Mouse (Mus musculus): ENCODE data around the gene Lrrc73.

GRCm38 (mm10) chr17:46267511-46267910 lies 14.2 kb downstream of the Lrrc73 start:
- TF ChIP-seq CTCF (IDR thresholded peaks at IDR 0.05; ENCODE audit: low read depth), result no peak
- TF ChIP-seq EP300 (IDR thresholded peaks at IDR 0.05; ENCODE audit: low read depth), result no peak
